Mouse (Mus musculus): ENCODE measurements at regions not wholly inside any gene's neighbourhood (a gene's known extent, or its start where the extent isn't known, plus 50 kb on each side); places are given as distances from the start of the nearest gene placed in this dataset.

GRCm38 (mm10) chr17:16571403-16571802, 492.5 kb upstream of the Zfp960 start:
- 55% methylated on average over 5 of the region's 5 CpGs for WGBS
- Histone ChIP-seq H3K9ac (ENCODE audit: low read depth, low read length) (no peak overlapping the region), H3K27ac (replicated peaks; ENCODE audit: low read depth, low read length) (no peak overlapping the region), H3K27me3 (replicated peaks; ENCODE audit: control insufficient read depth, insufficient read depth, low read length) (no peaks in the 10 kb centered on the region), H3K4me2 (ENCODE audit: low read depth, low read length) (no peak overlapping the region), H3K4me1 (ENCODE audit: control insufficient read depth, insufficient read depth, low read length) (no peaks in the 10 kb centered on the region), H3K36me3 (ENCODE audit: control insufficient read depth, insufficient read depth, low read length) (no peaks in the 10 kb centered on the region), H3K4me3 (ENCODE audit: low read depth, low read length) (no peak overlapping the region), H3K9me3 (ENCODE audit: control insufficient read depth, low read length) (no peaks in the 10 kb centered on the region)
- DNase-seq (ENCODE audit: low spot score) (no peak), ATAC-seq (ENCODE audit: low read depth) (no peak)

GRCm38 (mm10) chr17:16588791-16589190, 475.1 kb upstream of the Zfp960 start:
- no peak overlapping the region for H3K4me2 ChIP-seq (ENCODE audit: low read depth, low read length)
- no peak overlapping the region for H3K27ac ChIP-seq (replicated peaks; ENCODE audit: low read depth, low read length)
- H3K9ac ChIP-seq (ENCODE audit: low read depth, low read length), result no peak overlapping the region
- no peaks in the 10 kb centered on the region for H3K4me1 ChIP-seq (ENCODE audit: control insufficient read depth, insufficient read depth, low read length)
- 69% methylated on average over 1 of the region's 1 CpGs for WGBS
- H3K36me3 ChIP-seq (ENCODE audit: control insufficient read depth, insufficient read depth, low read length), result no peaks in the 10 kb centered on the region
- ATAC-seq (ENCODE audit: low read depth), result no peak
- no peak for DNase-seq (ENCODE audit: low spot score)
- no peaks in the 10 kb centered on the region for H3K27me3 ChIP-seq (replicated peaks; ENCODE audit: control insufficient read depth, insufficient read depth, low read length)
- no peaks in the 10 kb centered on the region for H3K9me3 ChIP-seq (ENCODE audit: control insufficient read depth, low read length)
- H3K4me3 ChIP-seq (ENCODE audit: low read depth, low read length), result no peak overlapping the region

GRCm38 (mm10) chr17:16599671-16600070, 464.2 kb upstream of the Zfp960 start:
- WGBS, result 27% methylated on average over 3 of the region's 3 CpGs
- no peaks in the 10 kb centered on the region for H3K36me3 ChIP-seq (ENCODE audit: control insufficient read depth, insufficient read depth, low read length)
- H3K9ac ChIP-seq (ENCODE audit: low read depth, low read length), result no peak overlapping the region
- H3K9me3 ChIP-seq (ENCODE audit: control insufficient read depth, low read length), result no peaks in the 10 kb centered on the region
- no peak overlapping the region for H3K4me2 ChIP-seq (ENCODE audit: low read depth, low read length)
- ATAC-seq (ENCODE audit: low read depth) (no peak), DNase-seq (ENCODE audit: low spot score) (peak; percentile 41)
- H3K27me3 ChIP-seq (replicated peaks; ENCODE audit: control insufficient read depth, insufficient read depth, low read length), result no peaks in the 10 kb centered on the region
- no peak overlapping the region for H3K27ac ChIP-seq (replicated peaks; ENCODE audit: low read depth, low read length)
- H3K4me1 ChIP-seq (ENCODE audit: control insufficient read depth, insufficient read depth, low read length), result no peaks in the 10 kb centered on the region
- no peak overlapping the region for H3K4me3 ChIP-seq (ENCODE audit: low read depth, low read length)

- Histone ChIP-seq H3K36me3 (ENCODE audit: control insufficient read depth, insufficient read depth, low read length) (no peaks in the 10 kb centered on the region), H3K4me3 (ENCODE audit: low read depth, low read length) (no peak overlapping the region), H3K9me3 (ENCODE audit: control insufficient read depth, low read length) (no peaks in the 10 kb centered on the region), H3K27ac (replicated peaks; ENCODE audit: low read depth, low read length) (no peak overlapping the region), H3K4me2 (ENCODE audit: low read depth, low read length) (no peak overlapping the region), H3K9ac (ENCODE audit: low read depth, low read length) (no peak overlapping the region), H3K4me1 (ENCODE audit: control insufficient read depth, insufficient read depth, low read length) (no peaks in the 10 kb centered on the region), H3K27me3 (replicated peaks; ENCODE audit: control insufficient read depth, insufficient read depth, low read length) (no peaks in the 10 kb centered on the region)
- 73% methylated on average over 1 of the region's 1 CpGs for WGBS
- ATAC-seq (ENCODE audit: low read depth), result no peak
- peak; percentile 1 for DNase-seq (ENCODE audit: low spot score)
Observed at GRCm38 (mm10) chr17:16612405-16612979, 451.4 kb upstream of the Zfp960 start.

- ATAC-seq (ENCODE audit: low read depth), result no peak
Observed at GRCm38 (mm10) chr17:16621931-16622556, 441.9 kb upstream of the Zfp960 start.

GRCm38 (mm10) chr17:16629854-16630253, 434.1 kb upstream of the Zfp960 start:
- no peaks in the 10 kb centered on the region for H3K4me1 ChIP-seq (ENCODE audit: control insufficient read depth, insufficient read depth, low read length)
- H3K9ac ChIP-seq (ENCODE audit: low read depth, low read length), result no peak overlapping the region
- DNase-seq (ENCODE audit: low spot score), result no peak
- no peak overlapping the region for H3K4me2 ChIP-seq (ENCODE audit: low read depth, low read length)
- no peaks in the 10 kb centered on the region for H3K9me3 ChIP-seq (ENCODE audit: control insufficient read depth, low read length)
- 72% methylated on average over 1 of the region's 1 CpGs for WGBS
- no peak overlapping the region for H3K27ac ChIP-seq (replicated peaks; ENCODE audit: low read depth, low read length)
- no peaks in the 10 kb centered on the region for H3K36me3 ChIP-seq (ENCODE audit: control insufficient read depth, insufficient read depth, low read length)
- H3K27me3 ChIP-seq (replicated peaks; ENCODE audit: control insufficient read depth, insufficient read depth, low read length), result no peaks in the 10 kb centered on the region
- no peak overlapping the region for H3K4me3 ChIP-seq (ENCODE audit: low read depth, low read length)
- ATAC-seq (ENCODE audit: low read depth), result no peak

More at GRCm38 (mm10) chr17:16621931-16622556, 441.9 kb upstream of the Zfp960 start:
- no peaks in the 10 kb centered on the region for H3K4me1 ChIP-seq (ENCODE audit: control insufficient read depth, insufficient read depth, low read length)
- no peaks in the 10 kb centered on the region for H3K36me3 ChIP-seq (ENCODE audit: control insufficient read depth, insufficient read depth, low read length)
- WGBS, result 70% methylated on average over 4 of the region's 4 CpGs
- H3K4me3 ChIP-seq (ENCODE audit: low read depth, low read length), result no peak overlapping the region
- no peak overlapping the region for H3K4me2 ChIP-seq (ENCODE audit: low read depth, low read length)
- H3K9me3 ChIP-seq (ENCODE audit: control insufficient read depth, low read length), result no peaks in the 10 kb centered on the region
- no peak overlapping the region for H3K9ac ChIP-seq (ENCODE audit: low read depth, low read length)
- H3K27ac ChIP-seq (replicated peaks; ENCODE audit: low read depth, low read length), result no peak overlapping the region
- DNase-seq (ENCODE audit: low spot score), result no peak
- no peaks in the 10 kb centered on the region for H3K27me3 ChIP-seq (replicated peaks; ENCODE audit: control insufficient read depth, insufficient read depth, low read length)

GRCm38 (mm10) chr17:16633426-16633825, 430.5 kb upstream of the Zfp960 start:
- H3K4me1 ChIP-seq (ENCODE audit: control insufficient read depth, insufficient read depth, low read length), result no peaks in the 10 kb centered on the region
- ATAC-seq (ENCODE audit: low read depth) (no peak), DNase-seq (ENCODE audit: low spot score) (peak; percentile 3)
- no peak overlapping the region for H3K9ac ChIP-seq (ENCODE audit: low read depth, low read length)
- H3K4me2 ChIP-seq (ENCODE audit: low read depth, low read length), result no peak overlapping the region
- no peaks in the 10 kb centered on the region for H3K27me3 ChIP-seq (replicated peaks; ENCODE audit: control insufficient read depth, insufficient read depth, low read length)
- no peaks in the 10 kb centered on the region for H3K36me3 ChIP-seq (ENCODE audit: control insufficient read depth, insufficient read depth, low read length)
- H3K4me3 ChIP-seq (ENCODE audit: low read depth, low read length), result no peak overlapping the region
- no peak overlapping the region for H3K27ac ChIP-seq (replicated peaks; ENCODE audit: low read depth, low read length)
- no peaks in the 10 kb centered on the region for H3K9me3 ChIP-seq (ENCODE audit: control insufficient read depth, low read length)

GRCm38 (mm10) chr17:16637463-16637862, 426.4 kb upstream of the Zfp960 start:
- H3K27me3 ChIP-seq (replicated peaks; ENCODE audit: control insufficient read depth, insufficient read depth, low read length), result no peaks in the 10 kb centered on the region
- ATAC-seq (ENCODE audit: low read depth) (no peak), DNase-seq (ENCODE audit: low spot score) (no peak)
- no peak overlapping the region for H3K27ac ChIP-seq (replicated peaks; ENCODE audit: low read depth, low read length)
- no peaks in the 10 kb centered on the region for H3K9me3 ChIP-seq (ENCODE audit: control insufficient read depth, low read length)
- no peaks in the 10 kb centered on the region for H3K4me1 ChIP-seq (ENCODE audit: control insufficient read depth, insufficient read depth, low read length)
- no peaks in the 10 kb centered on the region for H3K36me3 ChIP-seq (ENCODE audit: control insufficient read depth, insufficient read depth, low read length)
- H3K4me2 ChIP-seq (ENCODE audit: low read depth, low read length), result no peak overlapping the region
- no peak overlapping the region for H3K4me3 ChIP-seq (ENCODE audit: low read depth, low read length)
- H3K9ac ChIP-seq (ENCODE audit: low read depth, low read length), result no peak overlapping the region

- no peak overlapping the region for H3K4me3 ChIP-seq (ENCODE audit: low read depth, low read length)
- H3K9ac ChIP-seq (ENCODE audit: low read depth, low read length), result no peak overlapping the region
- peak; percentile 72; the same call in 1 of the 2 replicates for ATAC-seq (ENCODE audit: low read depth)
- H3K4me1 ChIP-seq (ENCODE audit: control insufficient read depth, insufficient read depth, low read length), result no peaks in the 10 kb centered on the region
- no peak overlapping the region for H3K27ac ChIP-seq (replicated peaks; ENCODE audit: low read depth, low read length)
- H3K4me2 ChIP-seq (ENCODE audit: low read depth, low read length), result no peak overlapping the region
- 45% methylated on average over 1 of the region's 1 CpGs for WGBS
- peak; percentile 41 for DNase-seq (ENCODE audit: low spot score)
- H3K36me3 ChIP-seq (ENCODE audit: control insufficient read depth, insufficient read depth, low read length), result no peaks in the 10 kb centered on the region
- H3K9me3 ChIP-seq (ENCODE audit: control insufficient read depth, low read length), result no peaks in the 10 kb centered on the region
- no peaks in the 10 kb centered on the region for H3K27me3 ChIP-seq (replicated peaks; ENCODE audit: control insufficient read depth, insufficient read depth, low read length)
Observed at GRCm38 (mm10) chr17:16647942-16648341, 416.0 kb upstream of the Zfp960 start.
